Mouse (Mus musculus) adrenal gland, postnatal 10 days (tissue): Measurements from ENCODE around the gene Ackr1. TPM values are rescaled to one million over a fixed set of nuclear protein-coding genes. Genes with fewer than 3 reads are reported as not detected.

ENCODE experiments used
- total RNA-seq, 2 experiments: library from RNA; stranded (reverse); gene quantifications; 2 replicates each; pipeline ENCODE4 v1.2.3; 2021

Ackr1 gene
- total RNA-seq, 2 experiments from 2014 or later, result 4.5 to 5.5 TPM

Other genes with a start within 250 kb of the Ackr1 start
- gene Olfr1408, start 196.4 kb downstream of the Ackr1 start, total RNA-seq, result not detected
- not detected for gene Olfr1406, start 143.1 kb downstream of the Ackr1 start, total RNA-seq
- gene Olfr218, start 135.9 kb downstream of the Ackr1 start, total RNA-seq, result not detected
- not detected for gene Olfr1404, start 121.4 kb downstream of the Ackr1 start, total RNA-seq
- not detected for gene Fcer1a, start 106.5 kb downstream of the Ackr1 start, total RNA-seq
- gene Olfr418, start 67.7 kb downstream of the Ackr1 start, total RNA-seq, result not detected
- not detected for gene Mptx2, start 56.0 kb downstream of the Ackr1 start, total RNA-seq
- 1 to 10 TPM; 3.4 to 5.1 TPM for gene Aim2, start 17.1 kb upstream of the Ackr1 start, total RNA-seq
- 10 to 100 TPM; 13.5 to 19.4 TPM for gene Cadm3, start 33.9 kb upstream of the Ackr1 start, total RNA-seq
- under 1 TPM; 0.54 to 0.82 TPM for gene Ifi206, start 157.3 kb upstream of the Ackr1 start, total RNA-seq
- under 1 TPM; 0.12 to 0.36 TPM for gene Ifi214, start 202.2 kb upstream of the Ackr1 start, total RNA-seq